Mouse (Mus musculus): ENCODE measurements around the gene Tspyl3. TPM values are rescaled to one million over a fixed set of nuclear protein-coding genes. Genes with fewer than 3 reads are reported as not detected.

The Tspyl3 gene
- polyA plus RNA-seq, 1 experiment from 2014 or later: 19.4 TPM

- ATAC-seq (ENCODE audit: insufficient number of reproducible peaks, insufficient read depth, low FRiP score, low TSS enrichment, low read depth): no peak
- Histone ChIP-seq H3K27ac (no peak overlapping the region), H3K27me3 (no peaks in the 10 kb centered on the region), H3K36me3 (peaks cover 18% of the 10 kb centered on the region), H3K9me3 (no peaks in the 10 kb centered on the region), H3K9ac (no peak overlapping the region), H3K4me3 (no peak overlapping the region), H3K4me1 (peaks cover 11% of the 10 kb centered on the region), H3K4me2 (no peak overlapping the region)
- WGBS: 94% methylated on average over 2 of the region's 2 CpGs
Observed at GRCm38 (mm10) chr2:153222566-153222965, 2.7 kb downstream of the Tspyl3 start.

- no peak overlapping the region for H3K27ac ChIP-seq
- peaks cover 18% of the 10 kb centered on the region for H3K36me3 ChIP-seq
- no peak overlapping the region for H3K9ac ChIP-seq
- no peaks in the 10 kb centered on the region for H3K9me3 ChIP-seq
- H3K4me3 ChIP-seq: no peak overlapping the region
- no peak overlapping the region for H3K4me2 ChIP-seq
- ATAC-seq (ENCODE audit: insufficient number of reproducible peaks, insufficient read depth, low FRiP score, low TSS enrichment, low read depth): no peak
- H3K4me1 ChIP-seq: peaks cover 11% of the 10 kb centered on the region
- no peaks in the 10 kb centered on the region for H3K27me3 ChIP-seq
Observed at GRCm38 (mm10) chr2:153222130-153222529, 3.1 kb downstream of the Tspyl3 start.

GRCm38 (mm10) chr2:153221620-153222019, 3.6 kb downstream of the Tspyl3 start:
- Histone ChIP-seq H3K4me1 (peaks cover 11% of the 10 kb centered on the region), H3K27ac (no peak overlapping the region), H3K4me3 (no peak overlapping the region), H3K9me3 (no peaks in the 10 kb centered on the region), H3K9ac (no peak overlapping the region), H3K27me3 (no peaks in the 10 kb centered on the region), H3K4me2 (no peak overlapping the region), H3K36me3 (peaks cover 14% of the 10 kb centered on the region)
- ATAC-seq (ENCODE audit: insufficient number of reproducible peaks, insufficient read depth, low FRiP score, low TSS enrichment, low read depth): no peak
- WGBS: 88% methylated on average over 4 of the region's 4 CpGs

- Histone ChIP-seq H3K36me3 (peaks cover 14% of the 10 kb centered on the region), H3K4me2 (no peak overlapping the region), H3K27ac (no peak overlapping the region), H3K4me3 (no peak overlapping the region), H3K9ac (no peak overlapping the region), H3K4me1 (0 out of 2 replicates have a peak, but pooled peaks cover 4% of the 10 kb centered on the region), H3K9me3 (no peaks in the 10 kb centered on the region), H3K27me3 (no peaks in the 10 kb centered on the region)
- WGBS: 75% methylated on average over 3 of the region's 3 CpGs
- no peak for ATAC-seq (ENCODE audit: insufficient number of reproducible peaks, insufficient read depth, low FRiP score, low TSS enrichment, low read depth)
Observed at GRCm38 (mm10) chr2:153218516-153218915, 6.7 kb downstream of the Tspyl3 start.

GRCm38 (mm10) chr2:153217826-153218340, 7.4 kb downstream of the Tspyl3 start:
- 90% methylated on average over 10 of the region's 10 CpGs for WGBS
- no peaks in the 10 kb centered on the region for H3K9me3 ChIP-seq

GRCm38 (mm10) chr2:153215421-153215820, 9.8 kb downstream of the Tspyl3 start:
- no peak overlapping the region for H3K27ac ChIP-seq
- H3K9ac ChIP-seq: no peak overlapping the region
- peaks cover 7% of the 10 kb centered on the region for H3K36me3 ChIP-seq
- no peak for ATAC-seq (ENCODE audit: insufficient number of reproducible peaks, insufficient read depth, low FRiP score, low TSS enrichment, low read depth)
- no peak overlapping the region for H3K4me3 ChIP-seq
- H3K4me1 ChIP-seq: 0 out of 2 replicates have a peak, but pooled peaks cover 4% of the 10 kb centered on the region
- H3K27me3 ChIP-seq: no peaks in the 10 kb centered on the region
- WGBS: 66% methylated on average over 4 of the region's 4 CpGs
- no peaks in the 10 kb centered on the region for H3K9me3 ChIP-seq
- no peak overlapping the region for H3K4me2 ChIP-seq

More at GRCm38 (mm10) chr2:153217826-153218340, 7.4 kb downstream of the Tspyl3 start:
- Histone ChIP-seq H3K4me2 (no peak overlapping the region), H3K4me3 (no peak overlapping the region), H3K4me1 (0 out of 2 replicates have a peak, but pooled peaks cover 4% of the 10 kb centered on the region), H3K27me3 (no peaks in the 10 kb centered on the region), H3K27ac (no peak overlapping the region), H3K36me3 (peaks cover 14% of the 10 kb centered on the region), H3K9ac (no peak overlapping the region)
- ATAC-seq (ENCODE audit: insufficient number of reproducible peaks, insufficient read depth, low FRiP score, low TSS enrichment, low read depth): no peak

- peaks cover 14% of the 10 kb centered on the region for H3K36me3 ChIP-seq
- H3K4me2 ChIP-seq: no peak overlapping the region
- no peak overlapping the region for H3K9ac ChIP-seq
- H3K4me1 ChIP-seq: 0 out of 2 replicates have a peak, but pooled peaks cover 4% of the 10 kb centered on the region
- H3K9me3 ChIP-seq: no peaks in the 10 kb centered on the region
- no peak overlapping the region for H3K27ac ChIP-seq
- no peak overlapping the region for H3K4me3 ChIP-seq
- H3K27me3 ChIP-seq: no peaks in the 10 kb centered on the region
- no peak for ATAC-seq (ENCODE audit: insufficient number of reproducible peaks, insufficient read depth, low FRiP score, low TSS enrichment, low read depth)
- 48% methylated on average over 6 of the region's 6 CpGs for WGBS
Observed at GRCm38 (mm10) chr2:153214771-153215259, 10.4 kb downstream of the Tspyl3 start.

GRCm38 (mm10) chr2:153213351-153213750, 11.9 kb downstream of the Tspyl3 start:
- WGBS: 89% methylated on average over 4 of the region's 4 CpGs
- Histone ChIP-seq H3K4me3 (no peak overlapping the region), H3K4me1 (0 out of 2 replicates have a peak, but pooled peaks cover 4% of the 10 kb centered on the region), H3K36me3 (peaks cover 28% of the 10 kb centered on the region), H3K9ac (no peak overlapping the region), H3K4me2 (no peak overlapping the region), H3K9me3 (no peaks in the 10 kb centered on the region), H3K27ac (no peak overlapping the region), H3K27me3 (no peaks in the 10 kb centered on the region)
- no peak for ATAC-seq (ENCODE audit: insufficient number of reproducible peaks, insufficient read depth, low FRiP score, low TSS enrichment, low read depth)

- H3K9me3 ChIP-seq: no peaks in the 10 kb centered on the region
- no peaks in the 10 kb centered on the region for H3K27me3 ChIP-seq
- peaks cover 45% of the 10 kb centered on the region for H3K36me3 ChIP-seq
- no peak for ATAC-seq (ENCODE audit: insufficient number of reproducible peaks, insufficient read depth, low FRiP score, low TSS enrichment, low read depth)
- WGBS: 90% methylated on average over 5 of the region's 5 CpGs
- H3K4me2 ChIP-seq: no peak overlapping the region
- H3K27ac ChIP-seq: no peak overlapping the region
- H3K4me3 ChIP-seq: no peak overlapping the region
- no peak overlapping the region for H3K9ac ChIP-seq
- 0 out of 2 replicates have a peak, but pooled peaks cover 4% of the 10 kb centered on the region for H3K4me1 ChIP-seq
Observed at GRCm38 (mm10) chr2:153211451-153211850, 13.8 kb downstream of the Tspyl3 start.

- Histone ChIP-seq H3K9ac (no peak overlapping the region), H3K4me2 (no peak overlapping the region), H3K9me3 (no peaks in the 10 kb centered on the region), H3K36me3 (peaks cover 67% of the 10 kb centered on the region), H3K27me3 (no peaks in the 10 kb centered on the region), H3K27ac (no peak overlapping the region), H3K4me3 (no peak overlapping the region), H3K4me1 (no peaks in the 10 kb centered on the region)
- WGBS: 91% methylated on average over 5 of the region's 5 CpGs
- no peak for ATAC-seq (ENCODE audit: insufficient number of reproducible peaks, insufficient read depth, low FRiP score, low TSS enrichment, low read depth)
Observed at GRCm38 (mm10) chr2:153209286-153209685, 16.0 kb downstream of the Tspyl3 start.

- no peak for ATAC-seq (ENCODE audit: insufficient number of reproducible peaks, insufficient read depth, low FRiP score, low TSS enrichment, low read depth)
- H3K36me3 ChIP-seq: peaks cover 76% of the 10 kb centered on the region
Observed at GRCm38 (mm10) chr2:153208149-153208548, 17.1 kb downstream of the Tspyl3 start.

GRCm38 (mm10) chr2:153202766-153203165, 22.5 kb downstream of the Tspyl3 start:
- no peak for ATAC-seq (ENCODE audit: insufficient number of reproducible peaks, insufficient read depth, low FRiP score, low TSS enrichment, low read depth)
- no peak overlapping the region for H3K9ac ChIP-seq
- H3K27ac ChIP-seq: no peak overlapping the region
- peaks cover 84% of the 10 kb centered on the region for H3K36me3 ChIP-seq
- H3K27me3 ChIP-seq: no peaks in the 10 kb centered on the region
- H3K4me1 ChIP-seq: no peaks in the 10 kb centered on the region
- H3K4me2 ChIP-seq: no peak overlapping the region
- 78% methylated on average over 1 of the region's 1 CpGs for WGBS
- no peak overlapping the region for H3K4me3 ChIP-seq
- no peaks in the 10 kb centered on the region for H3K9me3 ChIP-seq

More at GRCm38 (mm10) chr2:153208149-153208548, 17.1 kb downstream of the Tspyl3 start:
- 98% methylated on average over 2 of the region's 2 CpGs for WGBS
- Histone ChIP-seq H3K9me3 (no peaks in the 10 kb centered on the region), H3K9ac (no peak overlapping the region), H3K27ac (no peak overlapping the region), H3K4me1 (no peaks in the 10 kb centered on the region), H3K27me3 (no peaks in the 10 kb centered on the region), H3K4me3 (no peak overlapping the region), H3K4me2 (no peak overlapping the region)
